Mouse (Mus musculus) embryonic stem cell, embryonic (primary cell): ENCODE measurements at regions not wholly inside any gene's neighbourhood (a gene's known extent, or its start where the extent isn't known, plus 50 kb on each side); places are given as distances from the start of the nearest gene placed in this dataset.
"Not testable (repeated sequence)": the region's sequence is repeated elsewhere in the genome, so short reads cannot be mapped to it uniquely, and the experiment has no call there.

ENCODE experiments used
- CTCF ChIA-PET, 4 experiments: fragments of 300-600 bp in 2 of 4; fragments of 350-600 bp in 2 of 4; sonication (Branson Sonifier 250); formaldehyde crosslinking; loops; one replicate each; lab custom pipeline; 2022; ENCODE audit warnings: inconsistent platforms in 2 of 4; lab: Charles Lee
- POLR2A ChIA-PET, 4 experiments: fragments of 300-600 bp in 2 of 4; fragments of 350-600 bp in 2 of 4; sonication (Branson Sonifier 250); formaldehyde crosslinking; loops; one replicate each; lab custom pipeline; 2022; ENCODE audit warnings: antibody characterized with exemption in 4 of 4, inconsistent platforms in 1 of 4; lab: Charles Lee

- CTCF ChIA-PET = not testable (repeated sequence)
Measured at GRCm38 (mm10) chr7:62572316-62572715, 108.0 kb upstream of the Peg12 start.

GRCm38 (mm10) chr7:62571759-62572158 lies 107.4 kb upstream of the Peg12 start:
- POLR2A ChIA-PET = no interaction called here
- CTCF ChIA-PET = no interaction called here

More at GRCm38 (mm10) chr7:62572316-62572715, 108.0 kb upstream of the Peg12 start:
- POLR2A ChIA-PET = not testable (repeated sequence)

GRCm38 (mm10) chr7:62542187-62542586 lies 77.9 kb upstream of the Peg12 start:
- CTCF ChIA-PET = interaction anchor here (0.7 to 2.3 kb wide), 7 partner anchors 17 to 1241 kb away, joined by 3 to 11 read pairs (median 4); partner anchors contain the start of gene Peg12 (in 1 of the 4)
- POLR2A ChIA-PET = no interaction called here
